Mouse (Mus musculus): ENCODE results near the gene Supt16.

GRCm38 (mm10) chr14:52117241-52117640 is 80.0 kb downstream of the Supt16 start:
- TF ChIP-seq CTCF (IDR thresholded peaks at IDR 0.05; ENCODE audit: borderline replicate concordance, insufficient read depth, low read length) (no peak), POLR2A (IDR thresholded peaks at IDR 0.05; ENCODE audit: low read depth, low read length) (no peak)
